Mouse (Mus musculus) forebrain, embryonic 14.5 days (tissue): ENCODE results near the gene Pde4d. TPM values are rescaled to one million over a fixed set of nuclear protein-coding genes. Genes with fewer than 3 reads are reported as not detected.
A peak's percentile ranks its signal among the peaks of the same experiment; 100 is the strongest.

Experiments
- ATAC-seq: fragments of 200-750 bp; cut with Nextera tagmentation; 2 replicates; pipeline ENCODE4 v1.8.0; 2017; ENCODE audit warnings: mild to moderate bottlenecking, moderate library complexity
- DNase-seq: peaks from one replicate; pipeline ENCODE4 v3.0.0-alpha.2; 2015; ENCODE audit warnings: low spot score
- H3K27ac ChIP-seq: fragments of 300-500 bp; sonication (generic); 2 replicates; pipeline ENCODE4 v1.5.1; 2014; ENCODE audit warnings: low read depth, mild to moderate bottlenecking, control low read depth, low read length, moderate library complexity
- H3K27me3 ChIP-seq: fragments of 300-500 bp; sonication (generic); replicated peaks from 2 replicates; pipeline ENCODE4 v1.6.1; 2014; ENCODE audit warnings: low read length, control low read depth, mixed read lengths; ENCODE audit not compliant: control insufficient read depth, insufficient read depth
- H3K36me3 ChIP-seq: fragments of 300-500 bp; sonication (generic); 2 replicates; pipeline ENCODE4 v1.6.1; 2014; ENCODE audit warnings: low read length, control low read depth; ENCODE audit not compliant: control insufficient read depth, insufficient read depth
- H3K4me1 ChIP-seq: fragments of 300-500 bp; sonication (generic); 2 replicates; pipeline ENCODE4 v1.6.1; 2014; ENCODE audit warnings: antibody characterized with exemption, low read length, control low read depth; ENCODE audit not compliant: control insufficient read depth, insufficient read depth
- H3K4me2 ChIP-seq: fragments of 300-500 bp; sonication (generic); 2 replicates; pipeline ENCODE4 v1.6.1; 2014; ENCODE audit warnings: mild to moderate bottlenecking, control low read depth, low read length
- H3K4me3 ChIP-seq: fragments of 300-500 bp; sonication (generic); 2 replicates; pipeline ENCODE4 v1.5.1; 2014; ENCODE audit warnings: low read depth, low read length, control low read depth
- H3K9ac ChIP-seq: fragments of 300-500 bp; sonication (generic); 2 replicates; pipeline ENCODE4 v1.6.1; 2014; ENCODE audit warnings: mild to moderate bottlenecking, low read length, control low read depth, moderate library complexity
- H3K9me3 ChIP-seq: fragments of 300-500 bp; sonication (generic); replicated peaks from 2 replicates; pipeline ENCODE4 v1.6.1; 2016; ENCODE audit warnings: low read length, control low read depth, mixed read lengths; ENCODE audit not compliant: control insufficient read depth
- WGBS: fragments of 180-500 bp; shearing (Covaris S2); extraction: QIAGEN DNeasy Blood & Tissue Kit; methylation state at CpG from one replicate; pipeline ENCODE4 v1.1.7; 2014; 5-methylcytosine and 5-hydroxymethylcytosine counted together
- polyA plus RNA-seq: library from polyadenylated mRNA; unstranded; fragments of >200 nt; fragmentation: Nextera tagmentation; extraction: Ambion mirVana; gene quantifications from 2 replicates; pipeline ENCODE4 v1.2.1, GENCODE M21; 2014

Gene Pde4d
- polyA plus RNA-seq, 1 experiment from 2014 or later = 13.7 TPM

- H3K9me3 ChIP-seq = no peaks in the 10 kb centered on the region
- no peaks in the 10 kb centered on the region for H3K4me1 ChIP-seq
- 90% methylated on average over 7 of the region's 7 CpGs for WGBS
- ATAC-seq (no peak), DNase-seq (no peak)
- H3K4me2 ChIP-seq = no peak overlapping the region
- H3K9ac ChIP-seq = no peak overlapping the region
- H3K27me3 ChIP-seq = no peaks in the 10 kb centered on the region
- no peak overlapping the region for H3K27ac ChIP-seq
- H3K4me3 ChIP-seq = no peak overlapping the region
- H3K36me3 ChIP-seq = no peaks in the 10 kb centered on the region
Measured at GRCm38 (mm10) chr13:109171688-109172087, 721.9 kb downstream of the Pde4d start.

GRCm38 (mm10) chr13:109175281-109175680 lies 725.5 kb downstream of the Pde4d start:
- ATAC-seq (no peak), DNase-seq (no peak)
- Histone ChIP-seq H3K9me3 (no peaks in the 10 kb centered on the region), H3K27me3 (no peaks in the 10 kb centered on the region), H3K4me1 (no peaks in the 10 kb centered on the region), H3K4me3 (no peak overlapping the region), H3K27ac (no peak overlapping the region), H3K36me3 (no peaks in the 10 kb centered on the region), H3K9ac (no peak overlapping the region), H3K4me2 (no peak overlapping the region)
- 88% methylated on average over 6 of the region's 6 CpGs for WGBS

GRCm38 (mm10) chr13:109175852-109176621 lies 726.3 kb downstream of the Pde4d start:
- WGBS = 80% methylated on average over 11 of the region's 11 CpGs
- Histone ChIP-seq H3K9ac (no peak overlapping the region), H3K4me2 (no peak overlapping the region), H3K36me3 (no peaks in the 10 kb centered on the region), H3K27ac (no peak overlapping the region), H3K4me3 (no peak overlapping the region), H3K9me3 (no peaks in the 10 kb centered on the region), H3K4me1 (no peaks in the 10 kb centered on the region), H3K27me3 (no peaks in the 10 kb centered on the region)
- ATAC-seq (no peak), DNase-seq (peak; percentile 33)

DNA sequence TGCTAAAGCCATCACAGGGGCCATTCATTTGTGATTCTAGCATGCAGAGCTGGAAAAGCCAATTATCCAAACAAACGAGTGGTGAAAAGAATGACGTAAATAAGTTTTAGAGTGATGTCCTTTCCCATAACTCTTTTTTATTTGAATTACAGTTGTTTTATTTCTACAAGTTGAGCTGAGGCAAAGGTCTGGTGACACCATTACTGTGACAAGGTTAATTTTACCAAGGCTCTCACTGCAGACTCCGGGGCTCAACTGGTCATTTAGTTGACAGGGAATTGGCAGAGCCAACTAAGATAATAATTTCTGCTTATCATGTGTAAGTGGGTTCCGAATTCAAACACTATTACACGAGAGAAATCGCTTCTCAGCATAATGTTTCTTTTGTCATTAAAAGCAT lies 731.6 kb downstream of the Pde4d start:
- 70% methylated on average over 6 of the region's 6 CpGs for WGBS
- no peak overlapping the region for H3K27ac ChIP-seq
- no peaks in the 10 kb centered on the region for H3K4me1 ChIP-seq
- no peaks in the 10 kb centered on the region for H3K27me3 ChIP-seq
- no peaks in the 10 kb centered on the region for H3K9me3 ChIP-seq
- no peak overlapping the region for H3K4me3 ChIP-seq
- no peaks in the 10 kb centered on the region for H3K36me3 ChIP-seq
- H3K9ac ChIP-seq = no peak overlapping the region
- H3K4me2 ChIP-seq = no peak overlapping the region
- DNase-seq = peak; percentile 11
- no peak for ATAC-seq

DNA sequence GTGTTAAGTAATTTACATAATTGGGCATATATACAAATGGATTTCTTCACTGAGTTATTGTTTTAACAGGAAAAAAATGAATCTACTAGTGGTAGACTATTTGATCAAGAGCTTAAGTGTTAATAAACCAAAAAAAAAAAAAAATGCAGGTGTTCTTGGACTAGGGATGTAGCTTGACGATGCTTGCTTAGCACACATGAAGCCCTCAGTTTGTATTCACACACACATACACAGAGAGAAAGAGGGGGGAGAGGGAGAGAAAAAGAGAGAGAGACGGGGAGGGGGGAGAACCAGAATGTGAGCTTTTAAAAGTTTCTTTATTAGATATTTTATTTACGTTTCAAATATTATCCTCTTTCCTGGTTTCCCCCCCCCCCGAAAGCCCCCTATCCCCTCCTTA lies 740.9 kb downstream of the Pde4d start:
- Histone ChIP-seq H3K27ac (no peak overlapping the region), H3K36me3 (no peaks in the 10 kb centered on the region), H3K4me2 (no peak overlapping the region), H3K9ac (no peak overlapping the region), H3K27me3 (no peaks in the 10 kb centered on the region), H3K9me3 (no peaks in the 10 kb centered on the region), H3K4me3 (no peak overlapping the region), H3K4me1 (no peaks in the 10 kb centered on the region)
- 69% methylated on average over 4 of the region's 4 CpGs for WGBS
- ATAC-seq (peak; percentile 50; the same call in 1 of the 2 replicates), DNase-seq (peak; percentile 13)

GRCm38 (mm10) chr13:109191176-109191575 lies 741.4 kb downstream of the Pde4d start:
- Histone ChIP-seq H3K4me2 (no peak overlapping the region), H3K4me3 (no peak overlapping the region), H3K9ac (no peak overlapping the region), H3K4me1 (no peaks in the 10 kb centered on the region), H3K9me3 (no peaks in the 10 kb centered on the region), H3K36me3 (no peaks in the 10 kb centered on the region), H3K27ac (no peak overlapping the region), H3K27me3 (no peaks in the 10 kb centered on the region)
- no peak for ATAC-seq
- no peak for DNase-seq
- 88% methylated on average over 4 of the region's 4 CpGs for WGBS

- no peaks in the 10 kb centered on the region for H3K27me3 ChIP-seq
- no peak overlapping the region for H3K4me3 ChIP-seq
- WGBS = 45% methylated on average over 9 of the region's 9 CpGs
- no peak overlapping the region for H3K4me2 ChIP-seq
- H3K9ac ChIP-seq = no peak overlapping the region
- H3K4me1 ChIP-seq = no peaks in the 10 kb centered on the region
- DNase-seq = no peak
- H3K9me3 ChIP-seq = no peaks in the 10 kb centered on the region
- ATAC-seq = no peak
- H3K27ac ChIP-seq = no peak overlapping the region
- H3K36me3 ChIP-seq = no peaks in the 10 kb centered on the region
Measured at GRCm38 (mm10) chr13:109205541-109205940, 755.8 kb downstream of the Pde4d start.

DNA sequence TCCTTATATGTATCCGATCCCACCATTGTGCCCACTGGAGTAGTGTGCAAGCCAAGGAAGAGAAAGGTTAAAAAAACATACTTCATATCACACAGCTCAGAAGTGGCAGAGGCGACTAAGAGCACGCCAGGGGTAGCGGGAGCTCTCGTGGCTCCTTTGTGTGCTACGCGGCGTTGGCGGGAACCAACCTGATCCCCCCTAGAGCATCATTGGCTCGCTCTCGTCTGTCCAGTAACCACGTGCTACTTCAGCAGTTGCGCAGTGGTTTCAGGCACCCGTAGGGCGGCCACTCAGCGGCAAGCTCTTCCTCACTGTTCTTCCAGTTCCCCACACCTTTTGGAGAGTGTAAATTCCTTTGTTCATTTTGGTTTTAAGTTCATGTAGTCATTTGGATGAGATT lies 758.9 kb downstream of the Pde4d start:
- no peak overlapping the region for H3K4me3 ChIP-seq
- DNase-seq (no peak), ATAC-seq (no peak)
- no peak overlapping the region for H3K4me2 ChIP-seq
- 94% methylated on average over 16 of the region's 16 CpGs for WGBS
- H3K36me3 ChIP-seq = no peaks in the 10 kb centered on the region
- H3K27ac ChIP-seq = no peak overlapping the region
- H3K9ac ChIP-seq = no peak overlapping the region
- H3K4me1 ChIP-seq = no peaks in the 10 kb centered on the region
- no peaks in the 10 kb centered on the region for H3K9me3 ChIP-seq
- no peaks in the 10 kb centered on the region for H3K27me3 ChIP-seq

DNA sequence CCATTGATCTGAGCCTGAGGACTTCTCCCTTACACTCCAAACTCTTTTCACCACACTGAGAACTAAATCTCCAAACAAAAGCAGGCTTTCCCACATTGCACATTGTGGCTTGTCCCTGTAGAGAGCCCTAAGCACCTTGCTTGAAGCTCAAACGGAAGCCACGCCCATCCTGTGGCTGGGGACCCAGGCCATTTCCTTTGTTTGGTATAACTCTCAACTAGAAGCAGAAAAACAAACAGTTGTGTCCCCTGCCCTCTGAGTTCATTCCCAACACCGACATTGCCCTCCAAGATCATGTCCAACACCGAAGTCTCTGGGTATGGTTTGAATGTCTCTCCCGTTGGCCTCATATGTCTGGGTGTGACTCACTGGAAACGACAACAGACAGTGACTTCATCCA lies 759.7 kb downstream of the Pde4d start:
- H3K4me1 ChIP-seq = no peaks in the 10 kb centered on the region
- ATAC-seq (no peak), DNase-seq (no peak)
- no peak overlapping the region for H3K27ac ChIP-seq
- H3K4me2 ChIP-seq = no peak overlapping the region
- WGBS = 74% methylated on average over 6 of the region's 6 CpGs
- no peak overlapping the region for H3K4me3 ChIP-seq
- no peaks in the 10 kb centered on the region for H3K36me3 ChIP-seq
- H3K27me3 ChIP-seq = no peaks in the 10 kb centered on the region
- H3K9me3 ChIP-seq = no peaks in the 10 kb centered on the region
- H3K9ac ChIP-seq = no peak overlapping the region
